Mouse (Mus musculus): ENCODE results near the gene Rapgef3. TPM values are rescaled to one million over a fixed set of nuclear protein-coding genes. Genes with fewer than 3 reads are reported as not detected.

The Rapgef3 gene
- polyA plus RNA-seq, 1 experiment from 2014 or later: 6.1 TPM

DNA sequence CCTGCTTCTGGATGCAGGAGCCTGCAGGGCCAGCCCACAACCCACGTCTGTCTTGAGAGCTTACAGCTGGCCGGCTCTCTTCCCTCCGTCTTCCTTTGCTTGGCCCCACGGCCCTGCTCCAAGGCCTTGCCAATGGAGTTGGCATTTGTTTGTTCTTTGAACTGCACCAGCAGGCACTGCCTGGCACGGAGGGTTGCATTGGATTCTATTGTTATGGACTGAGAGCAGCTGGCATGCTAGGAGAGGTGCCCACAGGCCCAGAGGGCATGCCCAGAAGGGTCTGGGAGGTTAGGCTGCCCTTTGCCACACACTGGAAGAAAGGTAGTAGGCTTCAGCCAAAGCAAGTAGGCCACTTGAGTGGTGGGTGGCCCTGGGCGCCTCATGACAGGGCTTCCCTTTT is 21.0 kb upstream of the Rapgef3 start:
- Histone ChIP-seq H3K27me3 (ENCODE audit: control insufficient read depth, insufficient read depth, low read length) (no peaks in the 10 kb centered on the region), H3K4me1 (ENCODE audit: control insufficient read depth, insufficient read depth, low read length) (peaks cover 9% of the 10 kb centered on the region; the same call in 1 of the 2 replicates), H3K9ac (replicated peaks; ENCODE audit: low read depth, low read length) (no peak overlapping the region), H3K4me3 (ENCODE audit: low read depth, low read length) (no peak overlapping the region), H3K36me3 (ENCODE audit: control insufficient read depth, insufficient read depth, low read length) (0 out of 2 replicates have a peak, but pooled peaks cover 6% of the 10 kb centered on the region), H3K4me2 (replicated peaks; ENCODE audit: low read depth, low read length) (no peak overlapping the region), H3K27ac (ENCODE audit: low read length) (no peak overlapping the region), H3K9me3 (ENCODE audit: control insufficient read depth, low read depth, low read length) (no peaks in the 10 kb centered on the region)
- no peak for ATAC-seq (ENCODE audit: insufficient number of reproducible peaks, insufficient read depth, low FRiP score, low read depth)
- WGBS: 43% methylated on average over 6 of the region's 6 CpGs

GRCm38 (mm10) chr15:97787799-97788667 is 20.3 kb upstream of the Rapgef3 start:
- H3K27me3 ChIP-seq (ENCODE audit: control insufficient read depth, insufficient read depth, low read length): no peaks in the 10 kb centered on the region
- H3K36me3 ChIP-seq (ENCODE audit: control insufficient read depth, insufficient read depth, low read length): 0 out of 2 replicates have a peak, but pooled peaks cover 6% of the 10 kb centered on the region
- H3K27ac ChIP-seq (ENCODE audit: low read length): no peak overlapping the region
- peaks cover 9% of the 10 kb centered on the region; the same call in 1 of the 2 replicates for H3K4me1 ChIP-seq (ENCODE audit: control insufficient read depth, insufficient read depth, low read length)
- no peak overlapping the region for H3K4me3 ChIP-seq (ENCODE audit: low read depth, low read length)
- no peaks in the 10 kb centered on the region for H3K9me3 ChIP-seq (ENCODE audit: control insufficient read depth, low read depth, low read length)
- no peak for ATAC-seq (ENCODE audit: insufficient number of reproducible peaks, insufficient read depth, low FRiP score, low read depth)
- 70% methylated on average over 19 of the region's 19 CpGs for WGBS
- H3K4me2 ChIP-seq (replicated peaks; ENCODE audit: low read depth, low read length): no peak overlapping the region
- H3K9ac ChIP-seq (replicated peaks; ENCODE audit: low read depth, low read length): no peak overlapping the region

DNA sequence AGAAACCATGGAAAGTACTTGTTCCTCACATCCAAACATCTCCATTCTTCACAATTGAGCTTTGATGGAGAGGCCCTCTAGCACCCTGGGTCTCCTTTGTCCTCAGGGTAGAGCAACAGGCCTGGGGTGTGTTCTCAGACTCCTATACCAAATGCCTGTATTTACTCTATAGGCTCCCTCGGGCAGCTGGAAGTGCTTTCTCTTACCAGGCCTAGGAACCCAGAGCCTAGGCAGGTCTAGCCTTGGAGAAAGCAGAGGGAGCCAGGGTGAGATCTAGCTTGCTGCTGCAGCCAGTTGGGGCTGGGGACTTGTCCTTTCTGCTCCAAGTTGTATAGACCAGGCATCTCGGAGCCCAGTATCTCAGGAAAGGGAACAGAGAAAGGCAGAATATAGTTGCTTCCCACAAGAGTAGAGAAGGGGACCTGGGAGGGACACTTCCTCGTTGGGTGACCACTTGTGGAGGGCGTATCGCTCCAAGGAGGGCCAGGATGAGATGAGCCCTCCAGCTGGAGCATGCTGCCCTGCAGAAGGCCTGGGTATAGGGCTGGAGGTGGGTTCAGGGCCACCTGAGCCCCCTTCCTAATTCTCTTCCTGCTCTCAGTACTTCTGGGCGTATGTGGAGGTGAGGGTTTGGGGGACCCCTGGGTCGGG is 19.5 kb upstream of the Rapgef3 start:
- H3K36me3 ChIP-seq (ENCODE audit: control insufficient read depth, insufficient read depth, low read length): 0 out of 2 replicates have a peak, but pooled peaks cover 6% of the 10 kb centered on the region
- H3K9ac ChIP-seq (replicated peaks; ENCODE audit: low read depth, low read length): no peak overlapping the region
- ATAC-seq (ENCODE audit: insufficient number of reproducible peaks, insufficient read depth, low FRiP score, low read depth): no peak
- H3K27ac ChIP-seq (ENCODE audit: low read length): no peak overlapping the region
- H3K27me3 ChIP-seq (ENCODE audit: control insufficient read depth, insufficient read depth, low read length): no peaks in the 10 kb centered on the region
- H3K4me2 ChIP-seq (replicated peaks; ENCODE audit: low read depth, low read length): no peak overlapping the region
- peaks cover 14% of the 10 kb centered on the region; the same call in 1 of the 2 replicates for H3K4me1 ChIP-seq (ENCODE audit: control insufficient read depth, insufficient read depth, low read length)
- WGBS: 74% methylated on average over 7 of the region's 7 CpGs
- no peak overlapping the region for H3K4me3 ChIP-seq (ENCODE audit: low read depth, low read length)
- no peaks in the 10 kb centered on the region for H3K9me3 ChIP-seq (ENCODE audit: control insufficient read depth, low read depth, low read length)

DNA sequence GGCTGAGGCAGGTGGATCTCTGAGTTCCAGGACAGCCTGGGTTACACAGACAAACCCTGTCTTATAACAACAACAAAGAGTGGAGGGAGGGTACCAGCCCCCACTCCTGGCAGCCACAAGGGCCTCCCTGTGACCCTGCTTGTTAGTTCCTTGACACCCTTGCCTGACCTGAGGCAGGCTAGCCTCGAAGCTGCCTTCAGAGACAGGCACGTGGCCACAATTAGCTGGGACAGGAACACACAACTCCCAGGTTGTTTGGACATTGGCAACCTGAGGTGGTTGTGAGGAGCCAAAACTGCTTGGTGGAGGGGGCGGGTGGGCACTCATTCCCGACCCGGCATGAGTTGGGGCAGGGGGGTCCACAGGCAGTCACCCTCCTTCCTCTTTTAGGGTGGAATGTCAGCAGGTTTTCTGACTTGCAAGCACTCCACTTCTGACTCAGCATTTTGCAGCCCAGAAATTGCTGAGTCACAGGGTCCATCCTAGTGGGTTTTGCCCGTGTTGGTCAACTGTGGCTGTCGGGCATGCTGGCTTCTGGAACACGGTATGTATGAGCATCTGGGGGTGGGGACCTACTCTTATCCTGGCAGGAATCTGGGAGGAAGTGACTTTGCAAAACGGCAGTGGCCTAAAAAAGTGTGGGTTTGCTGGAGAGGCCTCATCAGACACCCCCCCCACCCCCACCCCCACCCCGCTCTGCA is 18.8 kb upstream of the Rapgef3 start:
- H3K4me2 ChIP-seq (replicated peaks; ENCODE audit: low read depth, low read length): no peak overlapping the region
- 0 out of 2 replicates have a peak, but pooled peaks cover 3% of the 10 kb centered on the region for H3K36me3 ChIP-seq (ENCODE audit: control insufficient read depth, insufficient read depth, low read length)
- WGBS: 75% methylated on average over 10 of the region's 10 CpGs
- H3K9me3 ChIP-seq (ENCODE audit: control insufficient read depth, low read depth, low read length): no peaks in the 10 kb centered on the region
- H3K4me3 ChIP-seq (ENCODE audit: low read depth, low read length): no peak overlapping the region
- peaks cover 19% of the 10 kb centered on the region; the same call in 1 of the 2 replicates for H3K4me1 ChIP-seq (ENCODE audit: control insufficient read depth, insufficient read depth, low read length)
- H3K27me3 ChIP-seq (ENCODE audit: control insufficient read depth, insufficient read depth, low read length): no peaks in the 10 kb centered on the region
- no peak overlapping the region; the same call in 1 of the 2 replicates for H3K9ac ChIP-seq (replicated peaks; ENCODE audit: low read depth, low read length)
- ATAC-seq (ENCODE audit: insufficient number of reproducible peaks, insufficient read depth, low FRiP score, low read depth): no peak
- H3K27ac ChIP-seq (ENCODE audit: low read length): no peak overlapping the region

DNA sequence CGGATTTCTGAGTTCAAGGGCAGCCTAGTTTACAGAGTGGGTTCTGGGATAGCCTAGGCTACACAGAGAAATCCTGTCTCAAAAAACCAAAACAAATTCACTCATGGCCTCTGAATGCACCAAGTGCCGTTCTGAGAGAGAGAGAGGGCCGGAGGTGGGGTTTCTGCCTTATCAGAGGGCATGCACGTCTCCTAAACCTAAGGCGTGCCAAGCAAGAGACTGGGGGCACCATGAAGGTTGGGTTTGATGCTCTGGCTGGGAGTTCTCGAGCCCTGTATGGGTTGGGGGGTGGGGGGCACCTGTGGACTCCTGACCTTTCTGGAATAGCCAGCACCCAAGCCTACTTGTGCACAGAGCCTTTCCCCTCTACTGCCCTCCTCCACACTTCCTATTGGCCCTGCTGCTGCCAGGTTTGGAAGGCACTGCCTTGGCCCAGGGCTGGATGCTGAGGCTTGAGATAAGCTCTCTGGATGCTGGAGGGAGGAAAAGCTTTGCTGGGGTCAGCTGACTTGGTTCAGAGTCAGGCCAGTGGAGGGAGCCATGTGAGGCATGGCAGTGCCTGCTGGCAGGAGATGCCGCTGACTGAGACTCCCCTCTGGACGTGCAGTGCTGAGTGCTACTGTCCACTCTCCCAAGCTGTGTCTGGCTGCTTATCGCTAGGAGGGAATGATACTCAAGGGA is 18.1 kb upstream of the Rapgef3 start:
- H3K9ac ChIP-seq (replicated peaks; ENCODE audit: low read depth, low read length): no peak overlapping the region
- no peaks in the 10 kb centered on the region for H3K9me3 ChIP-seq (ENCODE audit: control insufficient read depth, low read depth, low read length)
- no peak overlapping the region for H3K4me2 ChIP-seq (replicated peaks; ENCODE audit: low read depth, low read length)
- H3K4me1 ChIP-seq (ENCODE audit: control insufficient read depth, insufficient read depth, low read length): peaks cover 19% of the 10 kb centered on the region; the same call in 1 of the 2 replicates
- no peak overlapping the region for H3K4me3 ChIP-seq (ENCODE audit: low read depth, low read length)
- ATAC-seq (ENCODE audit: insufficient number of reproducible peaks, insufficient read depth, low FRiP score, low read depth): no peak
- no peak overlapping the region for H3K27ac ChIP-seq (ENCODE audit: low read length)
- WGBS: 85% methylated on average over 9 of the region's 9 CpGs
- H3K36me3 ChIP-seq (ENCODE audit: control insufficient read depth, insufficient read depth, low read length): 0 out of 2 replicates have a peak, but pooled peaks cover 3% of the 10 kb centered on the region
- no peaks in the 10 kb centered on the region for H3K27me3 ChIP-seq (ENCODE audit: control insufficient read depth, insufficient read depth, low read length)

DNA sequence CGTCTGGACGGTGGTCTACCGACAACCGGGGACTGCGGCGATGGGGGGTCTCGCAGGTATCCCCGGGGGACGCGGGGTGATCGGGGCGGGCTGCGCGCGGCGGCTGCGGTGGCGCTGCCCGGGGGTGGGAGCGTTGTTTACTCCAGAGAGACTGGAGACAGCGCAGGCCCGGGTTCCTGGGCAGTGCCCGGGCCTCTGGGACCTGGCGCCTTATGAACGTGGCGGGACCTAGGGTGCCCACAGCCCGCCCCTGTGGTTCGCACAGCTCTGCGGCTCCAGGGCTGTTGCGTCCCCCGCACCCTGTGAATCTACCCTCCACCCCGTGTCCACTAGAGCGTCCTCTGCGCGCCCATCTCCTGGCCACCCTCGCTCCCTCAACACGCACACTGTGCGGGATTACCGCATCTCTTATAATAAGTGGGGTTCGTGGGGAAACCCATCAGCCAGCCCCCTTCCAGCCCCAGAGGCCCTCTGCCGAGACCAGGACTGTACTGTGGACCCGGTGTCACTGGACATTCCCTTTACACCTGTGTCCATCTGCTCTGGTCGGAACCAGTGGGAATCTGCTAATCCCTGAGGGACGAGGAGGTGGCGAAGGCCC is 16.9 kb upstream of the Rapgef3 start:
- Histone ChIP-seq H3K4me1 (ENCODE audit: control insufficient read depth, insufficient read depth, low read length) (peaks cover 19% of the 10 kb centered on the region; the same call in 1 of the 2 replicates), H3K4me3 (ENCODE audit: low read depth, low read length) (peak overlapping the region; percentile 56), H3K27me3 (ENCODE audit: control insufficient read depth, insufficient read depth, low read length) (no peaks in the 10 kb centered on the region), H3K27ac (ENCODE audit: low read length) (0 out of 2 replicates have a peak overlapping the region, but pooled peaks have one; percentile 1), H3K9me3 (ENCODE audit: control insufficient read depth, low read depth, low read length) (no peaks in the 10 kb centered on the region), H3K4me2 (replicated peaks; ENCODE audit: low read depth, low read length) (peak overlapping the region; percentile 92), H3K36me3 (ENCODE audit: control insufficient read depth, insufficient read depth, low read length) (no peaks in the 10 kb centered on the region), H3K9ac (replicated peaks; ENCODE audit: low read depth, low read length) (peak overlapping the region; percentile 65)
- WGBS: 4% methylated on average over 45 of the region's 45 CpGs
- ATAC-seq (ENCODE audit: insufficient number of reproducible peaks, insufficient read depth, low FRiP score, low read depth): peak; percentile 57

DNA sequence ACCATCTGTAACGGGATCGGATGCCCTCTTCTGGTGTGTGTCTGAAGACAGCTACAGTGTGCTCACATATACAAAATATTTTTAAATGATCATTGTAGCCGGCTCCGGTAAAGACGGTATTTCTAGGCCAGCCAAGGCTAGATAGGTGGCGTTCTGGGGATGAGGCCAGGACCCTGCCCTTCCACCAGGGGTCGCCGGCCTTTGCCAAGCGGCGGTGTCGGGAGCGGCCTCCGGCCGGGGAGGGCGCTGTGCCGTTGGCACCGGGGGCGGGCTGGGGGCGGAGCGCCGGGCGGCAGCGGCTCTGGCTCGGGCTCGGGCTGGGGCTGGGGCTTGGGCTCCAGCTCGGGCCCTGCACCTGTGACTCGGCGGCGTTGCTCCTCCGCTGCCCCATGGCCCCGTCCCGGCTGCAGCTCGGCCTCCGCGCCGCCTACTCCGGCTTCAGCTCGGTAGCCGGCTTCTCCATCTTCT is 16.4 kb upstream of the Rapgef3 start:
- WGBS: 3% methylated on average over 34 of the region's 39 CpGs
- Histone ChIP-seq H3K4me2 (replicated peaks; ENCODE audit: low read depth, low read length) (peak overlapping the region; percentile 92), H3K9ac (replicated peaks; ENCODE audit: low read depth, low read length) (peak overlapping the region; percentile 65), H3K9me3 (ENCODE audit: control insufficient read depth, low read depth, low read length) (no peaks in the 10 kb centered on the region), H3K27me3 (ENCODE audit: control insufficient read depth, insufficient read depth, low read length) (no peaks in the 10 kb centered on the region), H3K27ac (ENCODE audit: low read length) (0 out of 2 replicates have a peak overlapping the region, but pooled peaks have one; percentile 1), H3K36me3 (ENCODE audit: control insufficient read depth, insufficient read depth, low read length) (no peaks in the 10 kb centered on the region), H3K4me3 (ENCODE audit: low read depth, low read length) (peak overlapping the region; percentile 56), H3K4me1 (ENCODE audit: control insufficient read depth, insufficient read depth, low read length) (peaks cover 18% of the 10 kb centered on the region; the same call in 1 of the 2 replicates)
- ATAC-seq (ENCODE audit: insufficient number of reproducible peaks, insufficient read depth, low FRiP score, low read depth): peak; percentile 87

Measured in stomach, embryonic 14.5 days (tissue).